Mouse (Mus musculus) urinary bladder, adult 18-20 months (tissue): Measurements from ENCODE around the gene Ccdc191.
A peak's percentile ranks its signal among the peaks of the same experiment; 100 is the strongest.

Source experiments
- DNase-seq, 2 experiments: peaks; one replicate each; pipeline ENCODE4 v3.0.0; 2022; ENCODE audit warnings: low spot score in 2 of 2, mixed read lengths in 2 of 2

Ccdc191 gene

GRCm38 (mm10) chr16:43931502-43931901 lies 41.9 kb downstream of the Ccdc191 start:
- no peak for DNase-seq

DNA sequence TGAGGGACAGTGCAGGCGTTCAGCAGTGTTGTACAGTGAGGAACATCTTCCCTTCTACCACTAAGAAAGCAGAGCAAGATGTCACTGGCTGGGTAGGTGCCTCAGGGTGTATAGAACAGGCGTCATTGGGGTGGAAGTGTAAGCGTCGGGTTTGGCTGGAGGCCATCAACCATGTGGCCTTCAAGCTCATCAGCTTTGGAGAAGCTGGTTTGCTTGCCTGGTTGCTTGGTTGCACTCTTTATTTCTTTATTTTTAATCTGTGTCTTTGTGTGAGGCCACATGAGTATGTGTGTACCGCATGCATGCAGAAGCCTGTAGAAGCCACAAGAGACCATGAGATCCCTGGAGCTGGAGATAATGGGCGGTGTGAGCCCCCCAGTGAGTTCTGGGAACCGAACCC lies 42.7 kb downstream of the Ccdc191 start:
- no peak for DNase-seq

DNA sequence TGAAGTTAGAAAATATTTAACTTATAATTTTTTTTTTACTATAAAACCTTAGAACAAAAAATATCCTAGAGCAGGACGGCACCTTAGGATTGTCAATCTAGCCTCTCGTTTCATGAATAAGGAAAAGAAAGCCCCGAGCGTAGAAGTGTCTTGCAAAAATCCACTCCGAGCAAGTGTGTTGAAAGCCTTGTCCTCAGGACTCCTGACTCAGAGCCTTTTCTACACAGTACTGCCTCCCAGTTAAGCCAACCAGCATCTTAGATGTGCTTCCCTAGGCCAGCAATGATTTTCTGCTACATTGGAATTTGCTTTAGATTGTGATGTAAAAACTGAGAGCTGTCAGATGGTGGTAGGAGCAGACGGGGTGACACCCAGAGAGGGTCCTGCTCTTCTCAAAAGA lies 43.4 kb downstream of the Ccdc191 start:
- DNase-seq: no peak

DNA sequence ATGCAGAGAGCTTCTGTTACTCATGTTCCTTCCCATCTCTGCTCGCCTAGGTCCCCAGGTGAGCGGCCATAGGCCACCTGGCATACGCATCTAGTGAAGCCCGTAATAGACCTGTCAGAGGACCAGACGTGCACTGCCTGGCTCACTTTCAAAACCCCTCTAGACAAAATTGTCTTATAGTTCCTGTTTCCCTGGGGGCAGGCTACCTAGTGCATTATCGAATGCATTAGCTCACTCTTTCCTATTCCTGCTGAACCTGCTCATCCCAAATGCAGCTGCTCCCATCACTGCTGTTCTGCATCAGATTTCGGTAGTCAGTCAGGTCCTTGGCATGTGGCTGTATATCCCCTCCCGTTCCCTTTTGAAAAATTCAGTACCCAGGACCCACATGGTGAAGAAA lies 45.3 kb downstream of the Ccdc191 start:
- no peak for DNase-seq

GRCm38 (mm10) chr16:43935367-43935766 lies 45.8 kb downstream of the Ccdc191 start:
- no peak for DNase-seq

- DNase-seq: no peak
These were observed 46.3 kb downstream of the Ccdc191 start for GRCm38 (mm10) chr16:43935892-43936291.

- DNase-seq: no peak
These were observed 51.2 kb downstream of the Ccdc191 start for GRCm38 (mm10) chr16:43940846-43941245.

DNA sequence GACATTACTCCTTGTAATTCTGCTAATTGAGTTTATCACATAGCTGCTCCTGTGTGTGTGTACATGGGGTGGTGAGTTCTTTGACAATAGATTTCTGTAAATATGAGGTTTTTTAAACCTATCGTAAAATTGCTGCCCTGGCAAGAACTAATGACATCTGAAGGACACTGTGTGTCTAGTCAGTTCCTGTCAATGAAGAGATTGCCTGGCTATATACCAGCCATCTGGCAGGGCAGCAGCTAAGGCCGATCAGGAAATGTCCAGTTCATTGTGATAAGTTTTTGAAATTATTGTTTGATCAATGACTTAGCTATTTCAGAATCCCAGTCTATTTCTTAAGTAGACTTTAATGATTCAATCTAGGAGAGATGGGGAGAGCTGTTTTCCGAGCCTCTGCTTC lies 55.8 kb downstream of the Ccdc191 start:
- no peak for DNase-seq

- no peak for DNase-seq
These were observed 56.3 kb downstream of the Ccdc191 start for GRCm38 (mm10) chr16:43945869-43946268.

DNA sequence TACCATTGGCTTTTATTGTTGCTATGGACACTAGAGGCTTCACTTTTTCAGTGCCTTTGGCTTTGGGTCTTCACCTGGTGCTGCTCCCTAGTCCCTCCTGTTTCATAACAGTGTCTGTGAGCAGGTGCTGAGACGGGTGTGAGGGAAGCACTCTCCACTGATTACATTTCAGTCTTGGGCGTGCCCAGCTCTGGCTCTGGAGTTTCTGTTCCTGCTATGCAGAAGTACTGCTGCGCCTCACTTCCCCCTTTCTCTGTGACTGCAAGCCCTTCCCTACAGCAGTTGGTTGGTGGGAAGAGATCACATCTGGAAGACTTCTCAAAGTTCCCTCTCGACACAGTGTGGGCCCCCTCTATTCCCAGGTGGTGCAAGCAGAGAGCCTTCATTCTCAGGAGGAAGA lies 62.0 kb downstream of the Ccdc191 start:
- DNase-seq: no peak

DNA sequence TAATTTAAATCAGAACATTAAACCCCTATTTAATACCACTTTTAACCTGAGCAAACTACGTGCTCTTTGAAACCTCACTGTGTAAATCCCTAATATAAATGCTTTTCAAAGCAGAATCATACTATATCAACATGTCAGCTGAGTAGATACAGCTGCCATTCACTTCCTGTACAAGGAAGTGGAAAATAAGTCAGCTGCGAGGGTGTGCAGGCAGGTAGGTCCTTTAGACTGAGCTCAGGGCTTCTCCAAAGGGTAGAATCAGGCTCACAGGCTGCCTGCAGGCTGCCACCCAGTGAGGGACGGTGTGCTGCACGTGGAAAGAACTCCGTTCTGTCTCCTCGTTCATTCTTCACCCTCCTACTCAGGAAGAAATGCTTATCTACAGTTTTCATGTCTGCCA lies 65.3 kb downstream of the Ccdc191 start:
- no peak for DNase-seq

DNA sequence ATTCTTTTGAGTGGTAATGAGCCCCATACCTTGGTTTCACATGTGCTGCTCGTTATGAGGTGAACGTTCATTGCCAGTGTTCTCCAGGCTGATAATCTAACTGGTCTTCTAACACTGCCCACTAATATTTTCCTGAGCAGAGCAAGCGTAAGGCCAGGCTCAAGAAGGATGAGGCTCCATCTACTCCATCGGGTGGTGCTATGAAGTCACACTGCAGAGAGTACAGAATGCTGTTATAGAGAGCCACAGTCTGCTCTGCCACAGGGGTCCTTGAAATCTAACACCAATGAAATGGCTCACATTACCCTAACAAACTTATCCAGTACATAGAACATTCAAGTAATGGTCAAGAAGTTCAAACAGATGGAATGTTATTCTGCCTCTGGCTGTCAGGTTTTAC lies 68.4 kb downstream of the Ccdc191 start:
- DNase-seq: no peak

DNA sequence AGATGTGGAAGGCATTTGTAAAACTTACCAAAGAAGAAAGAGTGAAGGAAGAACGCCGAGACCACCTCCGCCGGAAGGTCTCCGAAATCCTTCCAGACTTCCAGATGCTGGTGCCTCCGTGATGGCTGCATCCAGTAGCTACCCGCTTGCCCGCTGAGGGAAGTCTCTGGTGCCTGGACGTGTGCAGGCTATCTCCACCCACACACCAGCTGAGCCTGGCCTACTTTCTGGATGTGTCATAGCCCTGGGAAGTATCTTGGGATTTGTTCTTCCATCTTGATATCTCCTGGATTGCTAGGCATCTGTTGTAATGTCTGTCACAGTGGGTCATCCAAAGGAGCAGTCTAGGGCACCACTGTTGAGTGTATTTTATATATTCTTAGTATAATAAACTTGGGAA lies 73.7 kb downstream of the Ccdc191 start:
- no peak for DNase-seq

DNA sequence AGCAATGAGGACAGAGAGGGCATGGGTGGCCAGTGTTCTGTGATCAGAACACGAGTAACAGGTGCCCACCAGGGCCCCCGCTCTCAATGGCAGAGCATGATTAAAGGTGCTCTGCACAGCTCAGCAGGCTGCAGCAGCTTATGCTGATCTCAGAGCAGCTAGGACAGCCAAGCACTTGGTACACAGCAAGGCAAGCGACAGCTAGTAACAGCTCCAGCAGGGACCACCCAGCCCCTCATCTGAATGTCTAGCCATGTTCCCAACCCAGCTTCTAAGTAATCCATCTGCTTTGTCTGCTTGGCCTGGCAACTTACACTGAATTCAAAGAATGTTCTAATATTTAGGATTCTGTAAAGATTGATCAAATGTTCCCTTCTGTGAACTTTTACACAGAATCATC lies 74.2 kb downstream of the Ccdc191 start:
- no peak for DNase-seq

- DNase-seq: no peak
These were observed 76.3 kb downstream of the Ccdc191 start for GRCm38 (mm10) chr16:43965781-43966389.

- no peak for DNase-seq
These were observed 80.8 kb downstream of the Ccdc191 start for GRCm38 (mm10) chr16:43970426-43970825.

DNA sequence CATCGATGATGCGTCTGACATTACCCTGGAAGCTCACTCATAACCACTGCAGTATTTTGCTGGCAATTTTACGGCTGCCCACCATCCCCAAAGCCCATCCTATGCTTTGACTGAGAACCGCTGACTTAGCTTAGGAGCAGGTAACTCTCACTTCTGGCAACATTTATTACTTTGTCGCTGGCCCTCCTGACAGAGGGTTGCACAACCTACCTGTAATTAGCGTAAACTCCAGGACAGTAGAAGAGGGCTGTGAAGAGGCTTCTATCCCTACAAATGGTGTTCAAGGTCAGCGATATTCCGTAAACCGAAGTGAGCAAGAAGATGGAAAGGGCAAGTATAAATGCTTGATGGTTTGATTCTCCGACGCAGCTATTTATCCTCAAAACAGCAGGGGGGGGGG lies 81.6 kb downstream of the Ccdc191 start:
- DNase-seq: no peak

DNA sequence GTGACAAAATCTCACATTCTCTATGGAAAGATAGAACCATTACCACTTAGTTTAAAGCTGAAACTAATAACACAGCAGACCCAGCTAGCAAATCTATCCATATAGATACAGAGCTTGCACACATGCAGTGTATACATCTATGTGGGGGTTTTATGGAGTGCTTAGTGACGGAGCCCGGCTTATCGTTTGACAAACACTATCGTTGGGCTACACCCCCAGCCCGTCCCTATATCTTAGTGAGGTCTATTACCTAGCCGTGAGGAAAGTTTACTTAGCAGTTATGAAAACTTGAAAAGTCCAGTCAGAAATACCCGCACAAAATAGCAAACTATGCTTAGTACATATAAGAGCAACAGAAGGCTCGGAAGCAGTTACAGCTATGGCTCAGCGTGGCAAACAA lies 82.1 kb downstream of the Ccdc191 start:
- DNase-seq: no peak

DNA sequence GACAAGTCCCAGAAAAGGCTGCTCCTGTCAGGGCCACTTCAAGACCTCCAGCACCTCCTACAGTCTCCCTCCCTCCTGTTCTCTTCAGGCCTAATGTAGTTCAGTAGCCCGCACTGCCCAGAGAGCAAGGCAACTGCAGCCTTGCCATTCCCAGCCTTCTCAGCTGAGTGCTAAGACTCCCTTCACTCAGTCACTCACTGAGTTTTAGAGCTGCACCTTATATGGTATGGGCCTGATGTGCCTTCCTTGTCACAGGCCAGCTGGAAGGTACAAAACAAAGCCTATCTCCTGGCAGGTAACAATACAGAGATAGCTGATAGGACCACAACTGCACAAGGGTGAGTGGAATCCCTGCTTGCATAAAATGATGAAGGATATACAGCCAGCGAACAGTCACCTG lies 82.8 kb downstream of the Ccdc191 start:
- DNase-seq: no peak

GRCm38 (mm10) chr16:43973147-43973546 lies 83.5 kb downstream of the Ccdc191 start:
- no peak for DNase-seq

GRCm38 (mm10) chr16:43973606-43974220 lies 84.1 kb downstream of the Ccdc191 start:
- DNase-seq: no peak

DNA sequence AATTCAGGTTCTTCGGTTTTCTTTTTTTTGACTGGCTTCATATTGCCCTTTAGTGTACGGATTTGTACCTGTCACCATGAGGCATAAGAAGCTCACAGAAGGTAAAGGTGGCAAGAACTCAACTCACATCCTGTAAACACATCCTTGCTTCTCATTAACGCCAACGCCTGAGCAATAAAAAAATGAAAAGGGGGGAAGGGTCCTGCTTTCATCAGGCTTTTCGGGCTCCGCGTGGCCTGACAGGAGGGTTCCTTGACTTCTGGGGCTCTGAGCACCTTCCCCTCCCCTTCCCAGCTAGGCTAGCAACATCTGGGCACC lies 89.4 kb downstream of the Ccdc191 start:
- DNase-seq: no peak

DNA sequence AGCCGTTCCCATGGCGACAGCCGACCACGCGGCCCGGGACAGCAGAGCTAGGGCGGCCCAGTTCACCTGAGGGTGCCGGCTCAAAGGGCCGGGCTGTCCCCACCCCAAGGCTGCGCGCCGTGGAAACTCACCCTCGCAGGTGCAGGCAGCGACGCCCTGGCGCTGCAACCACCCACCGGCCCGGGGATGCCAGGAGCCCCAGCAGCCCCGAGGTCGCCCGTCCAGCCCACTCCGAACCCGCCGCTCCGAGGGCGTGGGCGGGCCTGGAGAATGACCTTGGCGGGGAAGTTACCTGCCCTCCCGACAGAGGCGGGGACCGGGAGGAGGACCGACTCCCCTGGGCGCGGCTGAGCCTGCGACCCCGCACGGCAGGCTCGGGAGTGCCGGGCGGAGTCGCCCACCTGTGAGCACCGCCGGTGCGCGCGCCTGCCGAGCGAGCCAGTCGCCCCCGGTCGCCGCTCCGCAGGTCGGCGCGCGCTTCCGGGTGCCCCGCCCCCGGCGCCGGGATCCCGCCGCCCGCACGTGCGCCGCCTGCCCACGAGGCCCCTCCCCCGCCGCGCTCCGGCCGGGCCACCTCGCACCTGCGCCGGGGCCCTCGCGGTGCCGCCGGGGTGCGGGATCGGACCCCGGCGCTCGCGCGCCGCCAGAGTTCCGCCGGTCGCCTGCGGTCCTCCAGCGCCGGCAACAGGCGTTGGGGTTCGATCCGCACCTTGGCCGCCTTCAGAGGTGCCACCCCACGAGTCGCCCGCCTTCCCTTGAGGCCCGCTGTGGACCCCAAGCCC lies 89.9 kb downstream of the Ccdc191 start, which contains the start of gene Zdhhc23:
TSS of gene Zdhhc23 (minus strand) at position 464 of the 782 bp plus-strand sequence.
- DNase-seq: peak; percentile 21 to 55
